Mouse (Mus musculus): ENCODE measurements around the gene Frmd4b. TPM values are rescaled to one million over a fixed set of nuclear protein-coding genes. Genes with fewer than 3 reads are reported as not detected.

Gene Frmd4b
- total RNA-seq, 4 experiments from 2014 or later, result 10.1 to 13.1 (median 12.1) TPM

DNA sequence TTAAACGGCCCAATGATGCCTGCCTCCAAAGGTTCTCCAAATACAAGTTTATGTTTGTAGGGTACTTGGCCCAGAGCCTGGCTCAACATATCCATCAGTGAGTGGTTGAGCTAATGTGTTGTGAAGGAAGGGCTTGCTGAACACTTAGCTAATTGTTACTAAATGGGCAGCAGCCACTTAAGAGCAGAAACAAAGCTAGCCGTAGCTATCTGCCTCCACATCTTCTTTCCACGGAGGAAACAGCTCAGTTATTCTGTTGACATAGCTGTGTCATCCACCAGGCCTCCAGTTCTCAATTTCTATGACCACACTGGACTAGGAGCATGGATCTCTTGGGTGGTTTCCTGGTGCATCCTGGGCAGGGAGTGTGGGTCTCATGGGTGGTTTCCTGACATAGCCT lies 302.0 kb downstream of the Frmd4b start:
- DNase-seq (ENCODE audit: low spot score), result no peak

DNA sequence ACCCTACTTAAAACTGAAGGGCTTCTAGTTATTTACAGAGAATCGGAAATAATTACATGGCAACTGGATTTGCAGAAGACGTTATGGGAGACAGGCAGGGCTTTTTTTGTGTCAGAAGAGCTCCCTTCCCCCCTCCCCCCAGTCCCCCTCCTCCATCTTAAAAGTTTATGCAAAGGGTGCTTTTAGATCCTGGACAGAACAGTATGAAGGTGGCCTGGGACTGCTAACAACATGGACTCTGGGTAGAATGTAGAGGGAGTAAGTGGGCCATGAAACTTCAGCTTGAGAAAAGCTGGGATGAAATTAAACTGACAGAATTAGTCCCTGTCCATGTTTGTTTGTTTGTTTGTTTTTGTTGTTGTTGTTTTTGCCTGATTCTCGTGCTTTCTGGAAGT lies 304.8 kb downstream of the Frmd4b start:
- no peak for DNase-seq (ENCODE audit: low spot score)

DNA sequence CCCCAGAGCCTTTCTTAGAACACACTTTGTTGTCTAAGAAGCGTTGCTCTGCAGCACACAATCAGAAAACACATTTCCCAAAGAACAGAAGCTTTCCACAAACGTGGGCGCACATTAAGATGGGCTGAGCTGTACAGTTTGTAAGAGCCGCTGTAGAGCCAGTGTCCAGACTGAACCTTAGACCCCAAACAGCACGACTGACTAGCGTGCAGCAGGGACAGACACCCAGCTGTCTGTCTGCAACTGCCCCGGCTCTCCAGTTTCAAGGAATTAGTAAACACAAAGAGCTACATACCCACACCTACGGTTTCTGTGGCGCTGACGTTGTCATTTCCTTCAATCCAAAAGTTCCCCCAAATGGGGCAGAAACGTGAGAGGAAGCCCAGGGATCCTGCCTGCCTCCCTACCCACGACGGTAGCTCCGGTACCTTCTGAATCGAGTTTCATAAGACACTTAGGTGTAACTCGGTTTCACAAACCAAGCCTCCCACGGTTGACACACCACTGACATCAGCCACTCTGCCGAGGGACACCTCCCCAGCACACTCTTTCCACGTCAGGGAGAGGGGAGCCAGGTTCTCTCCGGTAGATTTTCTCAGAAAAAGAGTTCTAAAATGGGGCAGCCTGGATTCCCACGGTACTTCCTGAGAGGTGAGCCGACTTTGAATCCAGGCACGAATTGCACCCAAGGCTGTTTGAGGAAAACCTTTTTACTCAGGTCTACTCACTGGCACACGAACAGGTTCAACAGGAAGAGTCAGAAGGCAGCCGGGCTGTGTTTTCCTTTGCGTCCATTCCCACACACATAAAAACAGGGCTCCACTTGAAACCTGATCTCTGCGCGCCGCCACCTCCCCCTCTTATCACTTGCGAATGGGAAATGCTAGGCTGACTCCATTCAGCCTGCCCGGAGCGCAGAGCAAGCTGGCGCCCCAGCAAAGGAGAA lies 305.5 kb downstream of the Frmd4b start:
- peak; percentile 60 for DNase-seq (ENCODE audit: low spot score)

DNA sequence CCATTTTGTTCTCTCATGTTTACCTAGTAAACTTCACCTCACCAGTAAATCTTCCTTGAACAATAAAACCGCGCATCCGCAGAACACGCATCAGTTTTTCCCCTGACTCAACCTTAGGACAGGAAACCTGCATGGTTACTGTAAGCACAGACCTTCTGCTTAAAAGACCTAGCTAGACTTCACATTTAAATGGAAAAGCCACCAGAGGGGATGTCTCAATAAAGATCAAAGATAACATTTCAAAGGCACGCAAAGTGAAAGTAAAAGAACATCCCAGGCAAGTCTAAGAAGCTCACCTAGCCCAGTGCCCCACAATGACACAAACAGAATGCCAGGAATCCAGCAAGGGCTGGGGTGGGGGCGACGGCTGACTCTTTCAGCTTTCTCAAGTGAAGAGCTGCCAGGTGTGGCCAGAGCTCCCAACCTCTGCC lies 306.4 kb downstream of the Frmd4b start:
- peak; percentile 23 for DNase-seq (ENCODE audit: low spot score)

DNA sequence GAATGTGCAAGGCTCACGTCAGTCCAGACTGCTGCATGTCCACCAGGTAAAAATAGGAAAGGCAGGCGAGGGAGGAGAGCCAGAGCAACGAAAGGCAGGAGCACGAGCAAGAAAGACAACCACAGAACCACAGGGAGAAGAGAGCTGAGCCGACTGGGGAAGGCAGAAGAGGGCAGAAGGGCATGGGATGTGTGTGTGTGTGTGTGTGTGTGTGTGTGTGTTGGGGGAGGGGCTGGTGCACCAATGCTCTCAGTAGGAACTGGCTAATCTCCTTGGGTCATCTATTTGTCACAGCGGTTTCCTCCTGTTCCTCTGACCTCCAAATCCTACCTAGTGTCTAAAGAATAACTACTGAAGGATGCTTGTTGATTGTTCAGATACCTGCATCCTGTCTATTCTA lies 308.2 kb downstream of the Frmd4b start:
- DNase-seq (ENCODE audit: low spot score), result no peak

DNA sequence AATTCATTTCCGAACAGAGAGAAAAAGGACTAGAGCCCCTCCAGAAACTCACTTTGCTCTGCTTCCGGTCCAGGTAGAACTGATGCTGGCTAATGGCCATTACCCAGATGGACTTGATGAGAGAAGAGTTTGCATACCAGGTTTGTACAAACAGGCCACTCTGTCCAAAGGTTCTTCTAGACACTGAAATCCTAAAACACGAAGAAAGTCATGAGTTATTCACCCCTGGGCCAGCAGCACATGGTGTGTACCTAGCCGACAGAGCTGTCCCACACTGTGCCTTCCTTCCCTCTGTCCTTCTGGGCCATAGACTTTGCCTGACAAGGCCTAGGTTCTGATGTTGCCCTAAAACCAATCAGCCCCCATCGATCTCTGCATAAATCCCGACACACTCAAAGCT lies 308.8 kb downstream of the Frmd4b start:
- DNase-seq (ENCODE audit: low spot score), result no peak

DNA sequence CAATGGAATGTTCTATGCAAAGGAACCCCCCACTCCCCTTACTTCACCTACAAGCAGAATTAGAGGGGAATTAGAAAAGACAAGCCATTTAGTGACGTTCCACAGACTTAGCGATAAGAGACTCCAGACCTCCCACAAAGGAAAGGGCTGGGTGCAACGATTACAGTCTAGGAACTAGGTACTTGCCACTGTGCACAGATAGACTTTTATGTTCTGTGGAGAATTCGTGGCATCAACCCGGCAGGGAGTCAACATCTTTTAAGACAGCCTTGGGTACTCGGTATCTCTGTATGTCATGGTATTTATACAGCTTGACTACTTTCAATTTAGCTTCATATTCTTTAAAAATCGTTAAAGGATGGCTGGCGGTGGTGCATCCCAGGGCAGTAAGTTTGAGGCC lies 310.1 kb downstream of the Frmd4b start:
- DNase-seq (ENCODE audit: low spot score), result no peak

DNA sequence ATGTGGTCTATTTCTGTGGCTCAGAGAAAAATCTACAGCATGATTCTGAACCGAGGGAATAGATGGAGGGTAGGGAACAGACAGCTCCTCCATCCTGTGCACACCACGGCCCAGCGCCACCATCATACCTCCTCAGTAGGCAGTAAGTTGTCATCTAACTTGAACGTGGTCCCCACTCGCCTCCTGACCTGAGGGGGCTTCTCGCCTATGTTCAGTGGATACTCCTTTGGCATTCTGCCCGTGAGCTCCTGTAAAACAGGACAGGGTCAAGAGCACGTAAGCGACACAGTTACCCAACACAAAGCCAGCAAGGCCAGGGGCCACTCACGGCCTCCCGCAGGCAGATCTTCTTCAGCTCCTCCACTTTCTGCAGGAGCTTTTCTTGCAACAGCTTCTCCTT lies 311.0 kb downstream of the Frmd4b start:
- no peak for DNase-seq (ENCODE audit: low spot score)

DNA sequence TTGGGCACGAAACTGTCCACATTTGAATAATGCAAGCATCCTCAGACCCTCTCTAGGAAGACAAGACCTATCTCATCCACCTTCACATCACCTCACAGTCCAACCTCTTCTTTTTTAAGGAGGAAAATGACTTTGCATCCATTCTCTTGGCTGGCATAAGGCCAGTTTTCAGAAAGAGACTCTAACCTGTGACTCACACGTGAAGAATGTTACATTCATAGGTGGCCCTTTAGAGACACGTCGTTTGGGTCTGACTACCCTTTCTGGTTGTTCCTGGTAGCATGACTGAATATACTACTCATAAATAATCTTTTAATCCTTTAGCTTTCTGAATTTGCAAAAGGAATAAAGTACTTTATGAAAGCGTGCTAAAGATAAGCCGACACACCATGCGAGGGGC lies 311.9 kb downstream of the Frmd4b start:
- DNase-seq (ENCODE audit: low spot score), result no peak

DNA sequence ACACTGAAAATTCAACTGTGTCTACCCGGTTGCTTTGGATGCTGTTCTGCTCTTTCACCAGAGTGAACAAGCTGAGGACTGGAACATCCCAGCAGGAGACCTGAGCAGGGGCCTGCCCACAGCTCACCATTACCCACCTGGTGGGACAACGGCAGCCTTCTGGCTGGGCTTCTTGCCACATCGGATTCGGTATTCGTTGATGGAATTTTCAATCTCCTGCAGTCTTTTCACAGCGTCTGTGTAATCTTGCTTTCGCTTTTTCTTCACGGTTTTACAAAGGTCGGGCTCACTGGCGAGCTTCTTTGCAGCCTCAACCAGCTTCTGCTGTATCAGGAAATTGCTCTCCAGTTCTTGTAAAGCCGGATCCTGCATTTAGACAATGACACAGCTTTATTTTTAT lies 312.3 kb downstream of the Frmd4b start:
- peak; percentile 31 for DNase-seq (ENCODE audit: low spot score)

DNA sequence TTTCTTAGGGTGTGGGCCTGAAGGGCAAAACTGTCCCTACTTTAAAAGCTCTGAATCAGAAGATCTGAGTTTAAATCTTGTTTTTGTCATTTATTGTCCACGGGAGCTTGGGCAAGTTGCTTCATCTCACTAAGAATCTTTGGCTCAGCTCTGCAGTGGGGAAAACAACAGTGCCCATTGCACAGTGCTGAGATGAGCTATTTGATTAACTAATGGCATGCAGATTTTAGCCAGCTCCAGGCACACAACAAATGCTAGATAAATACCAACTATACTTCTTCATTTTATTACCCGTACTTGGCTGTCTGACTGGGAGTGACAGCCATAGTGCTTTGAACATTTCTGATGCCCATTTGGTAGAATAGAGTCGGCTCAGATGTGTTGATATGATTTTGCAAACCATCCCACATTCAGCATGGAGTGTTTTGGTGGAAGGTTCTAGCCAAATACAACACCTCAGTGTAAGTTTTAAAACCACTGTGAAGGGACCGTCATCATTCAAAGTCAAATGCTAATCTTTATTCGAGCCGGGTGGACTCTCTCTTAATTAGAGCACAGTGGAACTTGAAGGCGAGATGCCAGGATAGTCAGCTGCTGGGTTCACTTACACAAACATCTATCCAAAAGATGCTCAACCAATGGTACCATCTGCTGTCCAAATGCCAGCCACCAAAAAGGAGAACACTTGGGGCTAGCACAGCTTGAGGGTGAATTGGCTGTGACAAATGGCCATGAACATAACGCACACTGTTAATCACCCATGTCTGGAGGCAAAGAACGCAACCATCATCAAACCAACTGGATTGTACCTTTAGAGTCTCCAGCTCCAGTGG lies 313.8 kb downstream of the Frmd4b start:
- no peak for DNase-seq (ENCODE audit: low spot score)

DNA sequence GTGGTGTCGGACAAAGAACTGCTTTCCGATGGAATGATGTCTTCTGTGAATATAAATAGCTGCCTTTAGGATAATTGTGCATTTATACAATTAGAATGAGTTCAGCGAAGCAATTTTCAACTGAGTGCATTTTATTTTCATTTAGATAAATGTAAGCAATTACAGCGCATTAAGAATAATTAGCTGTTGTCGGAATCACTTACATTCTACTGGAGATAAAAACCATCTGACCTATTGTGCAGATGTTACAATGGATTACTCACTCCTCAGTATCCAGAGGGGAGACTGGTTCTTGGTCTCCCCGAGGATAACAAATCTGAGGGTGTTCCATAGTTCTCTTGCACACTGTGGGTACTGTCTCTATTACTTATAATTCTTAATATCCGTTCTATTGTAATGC lies 315.0 kb downstream of the Frmd4b start:
- DNase-seq (ENCODE audit: low spot score), result no peak

DNA sequence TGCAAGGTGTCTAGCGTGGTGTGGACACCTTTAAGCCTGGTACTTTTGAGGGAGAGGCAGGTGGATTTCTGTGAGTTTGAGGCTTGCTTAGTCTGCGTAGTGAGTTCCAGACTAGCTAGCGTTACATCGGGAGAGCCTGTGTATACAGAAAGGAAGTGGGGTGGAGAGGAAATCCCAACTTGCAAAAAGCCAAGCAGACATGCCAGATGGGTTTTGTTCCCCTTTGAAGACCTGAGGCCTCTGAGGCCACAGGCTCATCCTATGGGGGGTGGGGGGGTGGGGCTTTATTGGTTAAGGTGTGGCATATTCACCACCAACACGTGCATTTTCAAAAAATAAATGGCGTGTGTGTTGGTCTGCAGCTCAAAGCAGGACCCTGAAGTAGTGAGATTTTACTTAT lies 316.7 kb downstream of the Frmd4b start:
- DNase-seq (ENCODE audit: low spot score), result no peak

DNA sequence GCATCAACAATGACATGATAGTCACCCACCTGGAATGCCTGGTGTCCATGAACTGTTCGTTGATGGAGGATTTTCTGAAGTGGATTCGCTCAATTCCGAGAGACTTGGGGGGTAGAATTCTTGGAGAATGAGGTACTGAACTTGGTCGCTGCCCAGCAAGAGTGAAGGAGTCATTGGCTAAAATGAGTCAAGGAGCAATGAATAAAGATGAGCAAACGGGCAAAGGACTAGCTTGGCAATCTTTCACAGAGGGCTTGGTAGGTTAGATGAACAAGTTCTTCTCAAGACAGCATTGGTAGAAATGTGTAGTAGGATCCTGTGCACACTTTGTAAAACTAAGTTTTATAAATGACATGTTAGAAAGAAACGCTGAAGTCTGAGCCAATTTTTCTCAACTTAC lies 317.2 kb downstream of the Frmd4b start:
- no peak for DNase-seq (ENCODE audit: low spot score)

DNA sequence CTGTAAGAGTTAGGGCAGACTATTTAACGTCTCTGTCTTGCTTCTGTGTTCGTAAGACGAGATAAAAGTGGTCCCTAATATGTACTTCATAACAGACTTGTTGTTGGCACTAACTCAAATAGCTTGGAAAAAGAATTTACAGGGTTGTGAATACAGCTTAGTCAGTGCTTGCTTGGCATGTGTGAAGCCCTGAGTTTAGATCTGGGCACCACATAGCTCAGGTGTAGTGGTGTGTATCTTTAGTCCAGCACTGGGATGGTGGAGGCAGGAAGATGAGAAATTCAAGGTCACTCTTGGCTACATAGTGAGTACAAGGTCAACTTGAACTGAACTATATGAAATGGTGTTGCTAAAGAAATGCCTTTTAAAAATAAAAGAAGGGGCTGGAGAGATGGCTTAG lies 320.2 kb downstream of the Frmd4b start:
- DNase-seq (ENCODE audit: low spot score), result no peak

DNA sequence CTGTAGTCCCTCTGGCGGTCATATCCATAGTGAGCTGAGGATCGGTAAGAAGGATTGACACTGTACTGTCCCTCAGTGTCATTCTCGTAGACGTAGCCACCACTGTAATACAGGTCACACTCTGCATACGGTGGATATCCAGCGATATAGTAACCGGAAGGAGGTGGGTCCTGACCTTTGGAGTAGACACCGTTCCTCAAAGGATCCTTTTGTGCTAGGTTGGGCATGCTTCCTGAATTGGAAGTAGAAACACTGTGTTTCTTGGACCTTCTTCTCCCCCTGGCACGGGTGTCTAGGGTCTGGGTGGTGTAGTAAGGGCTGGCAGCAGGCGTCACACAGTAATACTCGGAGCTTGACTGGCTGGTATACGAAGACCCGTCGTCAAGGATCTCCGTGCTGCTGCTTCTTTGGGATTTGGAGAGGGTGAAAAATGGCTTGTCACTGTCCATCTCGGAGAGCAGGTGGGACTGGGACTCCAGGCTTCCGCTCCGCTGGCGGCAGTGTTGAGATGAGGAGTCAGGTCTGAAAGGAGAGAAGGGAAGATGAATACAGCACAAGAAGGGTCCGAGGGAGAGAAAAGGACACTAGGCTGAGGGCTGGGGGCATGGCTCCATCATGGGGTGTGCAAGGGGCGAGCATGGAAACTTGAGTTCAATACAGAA lies 321.3 kb downstream of the Frmd4b start:
- DNase-seq (ENCODE audit: low spot score), result no peak

DNA sequence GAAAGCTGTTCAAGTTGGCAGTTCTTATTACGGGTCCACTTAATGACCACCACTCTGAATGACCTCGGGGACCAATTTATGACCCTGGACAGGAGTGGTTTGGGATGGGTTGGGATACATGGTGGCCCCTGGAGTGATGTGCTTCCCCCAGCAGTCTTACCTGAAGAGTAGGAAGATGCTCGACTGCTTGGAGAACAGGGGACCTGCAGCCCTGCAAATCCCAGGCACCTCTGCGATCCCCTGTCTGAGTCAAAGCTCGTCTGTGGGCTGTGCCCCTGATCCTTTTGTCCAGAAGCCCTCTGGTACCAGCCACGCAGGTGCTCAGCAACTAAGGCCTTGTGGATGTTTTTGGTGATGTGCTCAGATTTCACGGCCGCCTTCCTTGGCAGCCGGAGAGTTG lies 321.9 kb downstream of the Frmd4b start:
- no peak for DNase-seq (ENCODE audit: low spot score)

DNA sequence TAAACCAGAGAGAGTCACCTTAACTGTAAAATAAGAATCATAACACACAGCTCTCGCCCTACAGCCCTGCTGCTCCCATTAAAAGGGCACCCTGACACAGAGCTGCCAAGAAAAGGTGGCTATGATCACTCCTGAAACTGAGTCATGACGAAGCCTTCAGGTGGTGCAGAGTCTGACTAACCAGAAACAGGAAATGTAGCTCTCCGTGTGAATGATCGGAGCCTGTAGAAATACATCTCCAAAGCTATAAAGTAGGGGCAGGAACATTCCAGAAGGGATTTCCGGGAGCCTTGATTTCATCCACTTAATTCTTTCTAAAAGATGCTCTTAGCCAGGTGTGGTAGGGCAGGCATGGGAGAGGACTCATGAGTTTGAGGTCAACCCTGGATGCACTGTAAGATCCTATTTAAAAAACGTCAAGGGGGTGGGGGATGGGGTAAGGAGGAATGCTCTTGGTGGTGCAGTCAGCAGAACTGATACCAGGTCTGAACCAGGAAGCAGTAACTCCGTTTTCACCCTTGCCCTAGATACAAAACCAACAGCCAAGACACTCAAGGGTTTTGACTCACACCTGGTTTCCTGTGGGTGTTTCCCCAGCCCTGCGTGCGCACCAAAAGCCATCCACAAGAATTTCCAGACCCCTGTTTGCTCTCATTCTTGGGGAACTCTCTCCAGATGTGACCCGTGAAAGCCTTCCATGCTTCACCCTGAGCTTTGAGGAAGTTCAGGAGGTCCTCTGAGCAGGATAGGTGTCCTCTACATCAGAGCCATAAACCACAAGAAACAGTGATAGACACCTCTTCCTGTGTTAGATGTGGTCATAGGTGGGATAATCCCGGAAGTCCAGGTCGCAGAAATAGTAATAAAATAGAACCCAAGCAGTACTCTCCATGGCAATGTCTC lies 323.4 kb downstream of the Frmd4b start:
- no peak for DNase-seq (ENCODE audit: low spot score)

DNA sequence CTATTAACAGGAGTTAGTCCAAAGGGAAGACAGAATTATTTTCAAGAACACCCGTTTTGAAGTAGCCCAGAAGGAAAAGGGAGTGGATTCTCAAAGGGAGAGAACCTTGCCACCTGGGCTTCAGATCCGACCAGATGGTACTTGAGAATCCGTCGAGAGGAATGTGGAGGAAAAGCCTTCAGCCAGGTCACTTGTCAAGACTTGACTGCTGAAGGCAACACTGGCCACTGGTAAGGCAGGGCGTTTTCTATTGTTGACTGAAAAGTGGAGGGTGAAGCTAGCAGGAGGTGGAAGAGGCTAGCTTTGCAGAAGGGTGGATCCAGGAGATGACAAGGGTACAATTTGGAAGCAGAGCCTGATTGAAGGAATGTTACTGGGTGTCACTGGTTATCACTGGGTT lies 324.4 kb downstream of the Frmd4b start:
- no peak for DNase-seq (ENCODE audit: low spot score)

DNA sequence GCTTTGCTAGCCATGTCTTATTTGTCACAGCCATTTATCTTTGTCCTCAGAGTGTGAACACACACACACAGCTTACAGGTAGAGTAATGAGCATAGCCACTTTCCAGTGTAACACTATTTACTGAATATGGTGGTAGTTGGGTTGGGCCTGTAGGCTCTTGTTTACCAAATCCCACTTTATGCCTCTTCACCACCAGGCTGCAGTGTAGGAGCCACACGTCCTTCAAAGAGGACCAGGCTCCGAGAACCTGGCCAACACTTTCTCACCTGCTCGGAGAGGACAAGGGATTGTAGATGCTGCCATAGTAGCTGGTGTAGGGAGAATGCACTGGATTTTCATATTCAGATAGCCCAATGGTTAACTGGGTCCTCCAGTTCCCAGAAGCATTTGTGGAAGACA lies 325.2 kb downstream of the Frmd4b start:
- no peak for DNase-seq (ENCODE audit: low spot score)

Data from heart, adult 8-10 months (tissue).